8 mouse cellular contexts compared by ENCODE assay signal in the genomic region with DNA sequence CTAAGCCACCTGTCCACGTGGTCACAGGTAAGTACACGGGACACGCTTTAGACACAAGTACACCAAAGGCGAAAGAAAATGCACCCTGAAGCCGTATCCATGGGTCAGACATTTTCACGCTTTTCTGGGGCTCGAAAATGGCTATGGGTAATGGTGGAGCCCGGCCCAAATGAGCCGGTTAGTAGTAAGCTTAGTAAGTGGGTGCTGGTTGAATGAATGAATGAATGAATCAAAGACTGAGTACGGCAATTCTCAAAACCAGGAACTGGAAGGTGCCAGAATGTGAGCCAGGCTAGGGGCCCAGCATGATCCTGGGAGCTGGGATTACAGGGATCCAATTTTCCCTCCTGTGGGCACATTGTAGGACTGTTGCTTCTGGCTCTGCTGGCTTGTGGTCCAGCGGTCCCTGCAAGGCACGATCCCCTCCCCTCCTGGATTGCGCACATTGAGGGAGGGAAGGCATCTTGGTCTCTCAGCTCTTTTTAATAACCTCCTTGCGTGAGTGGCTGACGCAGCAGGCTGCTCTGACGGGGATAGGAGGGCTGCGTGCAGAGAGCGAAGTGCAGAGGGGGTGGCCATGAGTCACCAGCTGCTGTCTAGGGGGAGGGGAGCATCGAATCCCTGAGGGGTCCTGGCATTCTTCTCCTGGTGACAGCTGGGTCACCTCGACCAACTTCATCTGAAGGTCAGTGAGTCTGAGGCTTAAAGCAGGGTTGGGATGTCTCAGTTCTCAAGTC. TPM values are rescaled to one million over a fixed set of nuclear protein-coding genes. Genes with fewer than 3 reads are reported as not detected.
DNase-seq lines count a peak whose midpoint lies in the region; ATAC-seq lines count a peak whose summit lies in the region.

A gene (plus strand): TSS at position 594 of the 737 bp plus-strand sequence.

- peaks cover 9% of the 10 kb centered on the region for H3K36me3 ChIP-seq in midbrain, embryonic 15.5 days (replicated peaks)

- intact Hi-C loops in left cerebral cortex, postnatal 36 days (cut with DNase I): loop anchor here (1.0 kb wide), 1 partner anchor 17 kb away; a partner anchor contains a TSS

- 11% methylated on average over 20 of the region's 20 CpGs for WGBS in midbrain, embryonic 15.5 days

- peak; percentile 77 to 79 for DNase-seq in right cerebral cortex, adult 2 months (ENCODE audit: low spot score in 2 of 2)
- no peak for DNase-seq in right cerebral cortex, postnatal 4 days
- peak; percentile 60 to 70 for DNase-seq in cerebellum, postnatal 14 days
- no peak for DNase-seq in gastrocnemius, postnatal 25 days
- peak; percentile 61 to 73 for DNase-seq in left cerebral cortex, postnatal 36 days (ENCODE audit: low spot score in 2 of 2)
- no peak for DNase-seq in urinary bladder, adult 18-20 months (ENCODE audit: low spot score in 2 of 2)

- H3K27me3 ChIP-seq in midbrain, embryonic 15.5 days (replicated peaks): no peaks in the 10 kb centered on the region

- ATAC-seq in inflammation-experienced regulatory T-cells, adult 6 months: no peak
- ATAC-seq in midbrain, embryonic 15.5 days (replicated peaks): no peak

- no peaks in the 10 kb centered on the region for H3K9me3 ChIP-seq in midbrain, embryonic 15.5 days

- H3K4me1 ChIP-seq in midbrain, embryonic 15.5 days: peaks cover 66% of the 10 kb centered on the region

- H3K4me3 ChIP-seq in midbrain, embryonic 15.5 days: peak within 1 kb of the TSS; percentile 94

- peak within 1 kb of the TSS; percentile 71 for H3K9ac ChIP-seq in midbrain, embryonic 15.5 days

- peak within 1 kb of the TSS; percentile 94 for H3K4me2 ChIP-seq in midbrain, embryonic 15.5 days

- H3K27ac ChIP-seq in midbrain, embryonic 15.5 days: peak within 1 kb of the TSS; percentile 100

RNA-seq across cellular contexts. Expression of the gene that starts here (rescaled TPM):
- 10 to 100 TPM; 17.3 to 21.4 TPM for total RNA-seq in gastrocnemius, postnatal 25 days (2021)
- polyA plus RNA-seq in inflammation-experienced regulatory T-cells, adult 6 months (2017; shearing (Covaris generic)): 100 to 1,000 TPM in 2 of 3 experiments, 10 to 100 TPM in 1; 84.2 to 255 (median 213) TPM
- 10 to 100 TPM; 94.7 to 96.7 TPM for total RNA-seq in left cerebral cortex, postnatal 36 days (2021)
- polyA plus RNA-seq in midbrain, embryonic 15.5 days (2015; fragmentation: Nextera tagmentation; extraction: Ambion mirVana): 364 and 392 TPM in 2 replicates

Comparison
In these comparisons a context has a peak if more than half of its experiments do, and no peak if none do; other contexts are left out.
1. RNA of the gene that starts here (total RNA-seq): 94.7 to 96.7 TPM in left cerebral cortex, postnatal 36 days; 17.3 to 21.4 TPM in gastrocnemius, postnatal 25 days; every median in the first group is over 4 times any median in the second.
2. DNase-seq: peak in right cerebral cortex, adult 2 months (2 of 2), cerebellum, postnatal 14 days (2 of 2) and left cerebral cortex, postnatal 36 days (2 of 2); none in right cerebral cortex, postnatal 4 days (single experiment), gastrocnemius, postnatal 25 days (single experiment) and urinary bladder, adult 18-20 months (0 of 2).